Mouse (Mus musculus) E14TG2a.4 (cell line): ENCODE measurements at regions not wholly inside any gene's neighbourhood (a gene's known extent, or its start where the extent isn't known, plus 50 kb on each side); places are given as distances from the start of the nearest gene placed in this dataset.
"Not testable (repeated sequence)": the region's sequence is repeated elsewhere in the genome, so short reads cannot be mapped to it uniquely, and the experiment has no call there.

Experiments used
- H3K27me3 ChIP-seq: 2 replicates; pipeline ENCODE4 v1.6.1; 2014; ENCODE audit warnings: low read length, control low read depth; ENCODE audit not compliant: insufficient read depth
- H3K36me3 ChIP-seq: 2 replicates; pipeline ENCODE4 v1.6.1; 2014; ENCODE audit warnings: low read length, control low read depth; ENCODE audit not compliant: insufficient read depth
- H3K4me1 ChIP-seq: replicated peaks from 2 replicates; pipeline ENCODE4 v1.6.1; 2014; ENCODE audit warnings: low read depth, low read length, control low read depth
- H3K4me3 ChIP-seq: replicated peaks from 2 replicates; pipeline ENCODE4 v1.5.1; 2014; ENCODE audit warnings: mild to moderate bottlenecking, low read length
- H3K9me3 ChIP-seq: 2 replicates; pipeline ENCODE4 v1.6.1; 2014; ENCODE audit warnings: low read length, control low read depth
- CTCF ChIP-seq: conservative IDR thresholded peaks from 2 replicates; pipeline ENCODE4 v1.5.1; 2014; ENCODE audit warnings: low read length
- NANOG ChIP-seq: IDR thresholded peaks from 2 replicates; pipeline ENCODE4 v1.6.1; 2014; ENCODE audit warnings: borderline replicate concordance, low read length, mixed read lengths
- POU5F1 ChIP-seq: IDR thresholded peaks from 2 replicates; pipeline ENCODE4 v1.6.1; 2014; ENCODE audit warnings: low read length, borderline replicate concordance

- Histone ChIP-seq H3K36me3 (no peaks in the 10 kb centered on the region), H3K27me3 (no peaks in the 10 kb centered on the region)
Observed at GRCm38 (mm10) chr5:60966939-60967338, 841.7 kb upstream of the G6pd2 start.

GRCm38 (mm10) chr5:60969470-60969869 lies 839.1 kb upstream of the G6pd2 start:
- no peaks in the 10 kb centered on the region for H3K27me3 ChIP-seq
- TF ChIP-seq CTCF = no peak
- H3K4me3 ChIP-seq = no peak overlapping the region
- H3K4me1 ChIP-seq = no peaks in the 10 kb centered on the region
- no peaks in the 10 kb centered on the region for H3K9me3 ChIP-seq
- no peaks in the 10 kb centered on the region for H3K36me3 ChIP-seq

More at GRCm38 (mm10) chr5:60966939-60967338, 841.7 kb upstream of the G6pd2 start:
- no peak overlapping the region for H3K4me3 ChIP-seq
- H3K4me1 ChIP-seq = no peaks in the 10 kb centered on the region
- no peak for TF ChIP-seq POU5F1
- H3K9me3 ChIP-seq = no peaks in the 10 kb centered on the region

- H3K4me3 ChIP-seq = no peak overlapping the region
- H3K4me1 ChIP-seq = no peaks in the 10 kb centered on the region
- no peaks in the 10 kb centered on the region for H3K36me3 ChIP-seq
- H3K9me3 ChIP-seq = no peaks in the 10 kb centered on the region
- no peaks in the 10 kb centered on the region for H3K27me3 ChIP-seq
- no peak for TF ChIP-seq POU5F1
- no peak for TF ChIP-seq CTCF
- TF ChIP-seq NANOG = no peak
Observed at GRCm38 (mm10) chr5:60978693-60979092, 829.9 kb upstream of the G6pd2 start.

- Histone ChIP-seq H3K9me3 (no peaks in the 10 kb centered on the region), H3K4me1 (peaks cover 24% of the 10 kb centered on the region), H3K36me3 (no peaks in the 10 kb centered on the region), H3K27me3 (no peaks in the 10 kb centered on the region), H3K4me3 (no peak overlapping the region)
- TF ChIP-seq POU5F1 (no peak), CTCF (no peak), NANOG (no peak)
Observed at GRCm38 (mm10) chr5:60988313-60988712, 820.3 kb upstream of the G6pd2 start.

GRCm38 (mm10) chr5:60989330-60989729 lies 819.3 kb upstream of the G6pd2 start:
- H3K36me3 ChIP-seq, H3K27me3 ChIP-seq, H3K4me3 ChIP-seq, H3K9me3 ChIP-seq: not testable (repeated sequence)
- TF ChIP-seq CTCF (0 out of 2 replicates have a peak, but pooled peaks have one; percentile 10), NANOG (peak; percentile 80)
- peaks cover 24% of the 10 kb centered on the region for H3K4me1 ChIP-seq

- H3K4me1 ChIP-seq = peaks cover 10% of the 10 kb centered on the region
- H3K36me3 ChIP-seq = no peaks in the 10 kb centered on the region
- H3K4me3 ChIP-seq = no peak overlapping the region
- H3K27me3 ChIP-seq = no peaks in the 10 kb centered on the region
- no peak for TF ChIP-seq NANOG
- TF ChIP-seq CTCF = no peak
- no peak for TF ChIP-seq POU5F1
- peaks cover 15% of the 10 kb centered on the region for H3K9me3 ChIP-seq
Observed at GRCm38 (mm10) chr5:60994761-60995523, 813.7 kb upstream of the G6pd2 start.

GRCm38 (mm10) chr5:61035539-61036089 lies 773.0 kb upstream of the G6pd2 start:
- H3K4me3 ChIP-seq = no peak overlapping the region
- no peak for TF ChIP-seq NANOG
- no peak for TF ChIP-seq POU5F1
- TF ChIP-seq CTCF = no peak
- no peaks in the 10 kb centered on the region for H3K27me3 ChIP-seq
- no peaks in the 10 kb centered on the region for H3K4me1 ChIP-seq
- H3K9me3 ChIP-seq = peaks cover 8% of the 10 kb centered on the region
- no peaks in the 10 kb centered on the region for H3K36me3 ChIP-seq
